Mouse (Mus musculus) heart, postnatal 4 days (tissue): Measurements from ENCODE around the gene Glce. TPM values are rescaled to one million over a fixed set of nuclear protein-coding genes. Genes with fewer than 3 reads are reported as not detected.

Experiments used
- DNase-seq: peaks from one replicate; pipeline ENCODE4 v3.0.0; 2021
- microRNA-seq, 2 experiments: library from miRNA; unstranded; fragments of <30 nt; microRNA quantifications; one replicate each; pipeline ENCODE4 v1.2.0; 2021 to 2022
- total RNA-seq, 2 experiments: library from RNA; stranded (reverse); gene quantifications; 2 replicates each; pipeline ENCODE4 v1.2.3; 2021

The Glce gene
- total RNA-seq, 2 experiments from 2014 or later, result 11.3 to 14.4 TPM

DNA sequence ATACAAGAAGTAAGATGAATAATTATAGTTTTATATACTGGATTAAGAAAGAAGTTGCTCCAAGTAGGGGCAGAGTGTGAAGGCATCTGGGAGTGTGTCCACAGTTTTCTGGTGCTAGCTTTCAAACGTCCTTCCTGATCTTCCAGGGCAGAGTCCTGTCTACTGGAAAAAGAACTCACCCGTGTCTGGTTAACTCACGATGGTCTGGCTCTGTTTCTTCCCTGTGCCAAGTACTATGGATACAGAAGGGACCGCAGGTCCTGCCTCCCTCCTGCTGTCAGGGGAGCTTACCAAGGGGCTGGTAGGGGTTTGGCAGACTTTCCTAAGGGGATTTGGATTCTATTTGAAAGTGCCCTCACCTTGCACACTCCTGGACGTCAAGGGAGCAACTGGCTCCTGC is 97.4 kb downstream of the Glce start:
- DNase-seq, result no peak

GRCm38 (mm10) chr9:62023879-62024278 is 98.6 kb downstream of the Glce start:
- DNase-seq, result no peak

GRCm38 (mm10) chr9:62022961-62023680 is 99.3 kb downstream of the Glce start:
- no peak for DNase-seq

DNA sequence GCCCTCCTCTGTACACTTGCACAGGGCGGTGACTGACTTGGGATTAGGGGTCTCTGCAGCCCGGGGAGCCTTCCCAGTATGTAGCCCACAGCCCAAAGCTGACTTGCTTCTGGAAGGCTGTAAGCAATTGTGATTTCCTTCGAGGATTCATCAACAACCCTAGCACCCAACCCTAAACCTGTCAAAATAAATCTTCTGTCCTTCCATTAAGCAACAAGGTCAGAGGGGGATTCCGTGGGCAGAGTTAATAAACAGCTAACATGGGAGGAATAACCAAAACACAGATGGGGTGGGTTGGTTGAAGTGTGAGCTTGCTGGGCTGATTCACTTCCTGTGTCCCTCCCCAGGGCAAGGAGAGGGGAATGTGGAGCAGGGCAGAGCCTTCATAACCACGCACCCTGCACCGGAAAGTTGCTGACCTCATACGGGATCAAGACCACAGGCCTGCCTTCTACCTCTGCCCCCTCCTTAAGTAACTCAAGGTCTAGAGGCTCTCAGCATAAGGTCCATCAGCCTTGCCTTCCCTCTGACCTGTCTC is 100.8 kb downstream of the Glce start:
- no peak for DNase-seq

DNA sequence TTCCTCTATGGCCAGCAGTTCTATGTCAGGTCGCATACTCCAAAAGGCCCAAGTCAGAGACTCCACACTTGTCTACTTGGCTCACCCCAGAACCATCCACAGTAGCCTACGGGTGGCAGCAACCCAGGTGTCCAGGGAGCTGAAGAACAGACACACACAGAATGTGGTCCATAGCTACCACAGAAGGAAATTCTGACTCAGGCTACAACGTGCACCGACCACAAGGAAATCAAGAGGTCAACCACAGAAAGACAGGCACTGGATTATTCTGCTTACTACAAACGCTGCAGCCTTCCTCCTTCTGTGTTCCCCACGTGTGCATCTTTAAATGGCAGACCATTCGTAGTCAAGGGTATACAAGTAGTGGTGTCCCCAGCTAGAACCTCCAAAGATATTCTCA is 102.2 kb downstream of the Glce start:
- DNase-seq, result no peak

DNA sequence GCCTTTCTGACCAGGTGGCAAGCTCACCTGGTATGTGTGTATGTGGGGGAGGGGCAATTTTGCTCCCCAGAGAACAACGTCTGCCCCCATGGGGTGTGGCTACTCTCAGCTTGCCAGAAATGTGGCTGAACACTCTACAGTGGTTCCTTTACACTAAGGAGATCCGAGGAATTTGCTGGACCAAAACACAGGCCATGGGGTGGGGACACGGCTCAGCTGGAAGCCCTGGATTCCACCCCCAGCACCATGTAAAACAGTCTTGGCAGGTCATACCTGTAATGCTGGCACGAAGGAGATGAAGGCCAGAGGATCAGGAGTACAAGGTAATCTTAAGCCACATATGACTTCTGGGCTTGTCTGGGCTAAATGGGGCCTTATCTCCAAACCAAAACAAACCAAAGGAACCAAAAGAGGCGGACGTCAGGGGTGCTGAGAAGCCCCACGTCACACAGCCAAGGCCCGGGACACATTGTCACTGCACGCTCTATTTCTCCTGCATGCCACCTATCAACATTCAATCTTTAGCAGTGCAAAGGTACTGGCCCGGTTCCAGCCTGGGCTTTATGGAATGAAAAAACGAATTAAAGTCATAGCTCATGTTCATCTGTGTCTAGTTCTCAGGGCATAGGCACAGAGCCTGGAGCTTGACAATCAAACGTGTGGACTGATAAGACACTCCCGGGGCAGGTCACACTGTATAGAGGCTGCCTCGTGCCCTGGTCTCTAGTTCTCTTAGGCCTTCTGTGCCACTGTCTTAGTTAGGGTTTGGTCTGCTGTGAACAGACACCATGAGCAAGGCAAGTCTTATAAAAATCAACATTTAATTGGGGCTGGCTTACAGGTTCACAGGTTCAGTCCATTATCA is 104.0 kb downstream of the Glce start:
- no peak for DNase-seq

- no peak for DNase-seq
Measured at GRCm38 (mm10) chr9:62017329-62017728, 105.1 kb downstream of the Glce start.

- DNase-seq, result no peak
Measured at GRCm38 (mm10) chr9:62015504-62015903, 107.0 kb downstream of the Glce start.

GRCm38 (mm10) chr9:62013316-62014097 is 108.9 kb downstream of the Glce start:
- no peak for DNase-seq

- no peak for DNase-seq
Measured at GRCm38 (mm10) chr9:62008360-62008759, 114.1 kb downstream of the Glce start.

Small RNA genes within 50 kb of the gene (microRNA-seq; reads per million reads assigned to microRNA genes)
- gene Mir5133, result 4.8 to 4.9 reads per million in 2 experiments

Other genes with a start within 250 kb of the Glce start
- 1,000 to 10,000 TPM; 1,924 to 1,989 TPM for gene Rplp1, start 208.1 kb downstream of the Glce start, total RNA-seq
- 10 to 100 TPM; 56.0 to 75.0 TPM for gene Kif23, start 175.9 kb downstream of the Glce start, total RNA-seq
- gene Paqr5, start 95.8 kb downstream of the Glce start, total RNA-seq, result not detected
- not detected for gene Spesp1, start 159.6 kb upstream of the Glce start, total RNA-seq
- gene Anp32a, start 218.6 kb upstream of the Glce start, total RNA-seq, result 100 to 1,000 TPM; 255 to 279 TPM